ENCODE assay signal across 23 mouse cellular contexts in the genomic region with DNA sequence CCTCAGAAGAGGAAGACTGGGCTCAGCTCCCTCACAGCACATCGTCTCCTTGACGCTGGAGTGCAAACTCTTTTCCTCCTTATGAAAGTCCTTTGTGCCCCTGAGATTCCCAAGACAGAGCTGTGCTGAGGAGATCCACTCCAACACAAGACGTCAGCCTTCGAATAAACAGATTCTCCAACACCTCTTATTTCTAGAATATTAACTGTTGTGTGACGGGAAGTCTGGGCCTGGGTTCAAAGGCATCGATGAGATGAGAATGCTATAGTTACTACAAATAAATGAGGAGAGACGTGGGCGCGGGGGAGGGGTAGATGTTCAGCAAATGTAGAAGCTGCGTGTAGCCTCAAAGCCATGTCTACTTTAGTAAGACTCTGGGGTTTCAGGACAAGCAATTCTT.
"Had no signal": no experiment of that assay in that cellular context is flagged by ENCODE, and none has a peak within 500 bp of the region (broad histone marks: within the 10 kb centered on the region; RNA-seq: fewer than 3 reads in every experiment).

No protein-coding gene starts in this region.

- H3K4me2 ChIP-seq: limb, embryonic 13.5 days; liver, embryonic 12.5 days; liver, embryonic 15.5 days; midbrain, embryonic 12.5 days; midbrain, embryonic 15.5 days; neural tube, embryonic 12.5 days; neural tube, embryonic 15.5 days had no signal

- H3K36me3 ChIP-seq: limb, embryonic 10.5 days; limb, embryonic 13.5 days; liver, embryonic 12.5 days; liver, embryonic 15.5 days; midbrain, embryonic 12.5 days; midbrain, embryonic 15.5 days; neural tube, embryonic 12.5 days; neural tube, embryonic 15.5 days had no signal

- H3K4me1 ChIP-seq: liver, embryonic 12.5 days; liver, embryonic 15.5 days; midbrain, embryonic 12.5 days; midbrain, embryonic 15.5 days; neural tube, embryonic 12.5 days; neural tube, embryonic 15.5 days had no signal

- H3K9ac ChIP-seq: limb, embryonic 13.5 days; liver, embryonic 12.5 days; liver, embryonic 15.5 days; midbrain, embryonic 12.5 days; midbrain, embryonic 15.5 days; neural tube, embryonic 12.5 days; neural tube, embryonic 15.5 days had no signal

- H3K9me3 ChIP-seq: limb, embryonic 10.5 days; limb, embryonic 13.5 days; liver, embryonic 12.5 days; liver, embryonic 15.5 days; midbrain, embryonic 12.5 days; midbrain, embryonic 15.5 days; neural tube, embryonic 12.5 days; neural tube, embryonic 15.5 days had no signal

- H3K27ac ChIP-seq: kidney, postnatal 0 days; layer of hippocampus, adult 2 months; limb, embryonic 10.5 days; limb, embryonic 13.5 days; liver, embryonic 12.5 days; liver, embryonic 15.5 days; macrophage; midbrain, embryonic 12.5 days; midbrain, embryonic 15.5 days; neural tube, embryonic 12.5 days; neural tube, embryonic 15.5 days; stomach, postnatal 0 days had no signal

- H3K4me3 ChIP-seq: layer of hippocampus, adult 2 months; limb, embryonic 10.5 days; limb, embryonic 13.5 days; liver, embryonic 12.5 days; liver, embryonic 15.5 days; midbrain, embryonic 12.5 days; midbrain, embryonic 15.5 days; neural tube, embryonic 12.5 days; neural tube, embryonic 15.5 days had no signal

- H3K27me3 ChIP-seq: limb, embryonic 13.5 days; liver, embryonic 12.5 days; liver, embryonic 15.5 days; midbrain, embryonic 12.5 days; midbrain, embryonic 15.5 days; neural tube, embryonic 12.5 days; neural tube, embryonic 15.5 days had no signal

- ATAC-seq: intestine, postnatal 0 days; liver, embryonic 12.5 days; midbrain, embryonic 15.5 days had no signal

- DNase-seq: kidney, adult 2 months; kidney, postnatal 25 days; layer of hippocampus, adult 9-11 months; liver; right cerebral cortex, adult 18-20 months; right cerebral cortex, postnatal 14 days; right cerebral cortex, postnatal 4 days; thymus, adult 2 months; thymus, postnatal 14 days; thymus, postnatal 4 days had no signal
